Mouse (Mus musculus) liver, adult (tissue): Measurements from ENCODE around the gene Atp6v1c2.

Experiments used
- GATA4 ChIP-seq: IDR thresholded peaks from 2 replicates; pipeline ENCODE4 v1.6.1; 2014; ENCODE audit warnings: mild to moderate bottlenecking, low read length; ENCODE audit not compliant: insufficient replicate concordance

Atp6v1c2 gene

GRCm38 (mm10) chr12:17241614-17242013, 87.5 kb downstream of the Atp6v1c2 start:
- TF ChIP-seq GATA4 = no peak

DNA sequence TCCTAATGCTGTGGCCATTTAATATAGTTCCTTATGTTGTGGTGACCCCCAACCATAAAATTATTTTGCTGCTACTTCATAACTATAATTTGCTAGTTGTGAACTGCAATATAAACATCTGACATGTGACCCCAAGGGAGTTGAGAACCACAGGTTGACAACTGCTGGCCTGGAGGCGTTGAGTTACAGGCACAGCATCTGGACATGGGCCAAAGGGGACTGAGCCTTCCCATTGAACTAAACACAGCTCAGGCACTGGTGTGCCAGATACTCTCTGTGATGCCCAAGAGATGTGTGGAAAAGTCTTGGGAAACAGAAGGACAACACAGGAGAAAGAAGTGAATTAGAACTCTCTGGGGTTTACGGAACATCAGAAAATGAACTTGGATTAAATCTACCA, 88.1 kb downstream of the Atp6v1c2 start:
- TF ChIP-seq GATA4 = no peak

GRCm38 (mm10) chr12:17239428-17239688, 89.8 kb downstream of the Atp6v1c2 start:
- no peak for TF ChIP-seq GATA4

- TF ChIP-seq GATA4 = no peak
Measured at GRCm38 (mm10) chr12:17238588-17239427, 90.4 kb downstream of the Atp6v1c2 start.

DNA sequence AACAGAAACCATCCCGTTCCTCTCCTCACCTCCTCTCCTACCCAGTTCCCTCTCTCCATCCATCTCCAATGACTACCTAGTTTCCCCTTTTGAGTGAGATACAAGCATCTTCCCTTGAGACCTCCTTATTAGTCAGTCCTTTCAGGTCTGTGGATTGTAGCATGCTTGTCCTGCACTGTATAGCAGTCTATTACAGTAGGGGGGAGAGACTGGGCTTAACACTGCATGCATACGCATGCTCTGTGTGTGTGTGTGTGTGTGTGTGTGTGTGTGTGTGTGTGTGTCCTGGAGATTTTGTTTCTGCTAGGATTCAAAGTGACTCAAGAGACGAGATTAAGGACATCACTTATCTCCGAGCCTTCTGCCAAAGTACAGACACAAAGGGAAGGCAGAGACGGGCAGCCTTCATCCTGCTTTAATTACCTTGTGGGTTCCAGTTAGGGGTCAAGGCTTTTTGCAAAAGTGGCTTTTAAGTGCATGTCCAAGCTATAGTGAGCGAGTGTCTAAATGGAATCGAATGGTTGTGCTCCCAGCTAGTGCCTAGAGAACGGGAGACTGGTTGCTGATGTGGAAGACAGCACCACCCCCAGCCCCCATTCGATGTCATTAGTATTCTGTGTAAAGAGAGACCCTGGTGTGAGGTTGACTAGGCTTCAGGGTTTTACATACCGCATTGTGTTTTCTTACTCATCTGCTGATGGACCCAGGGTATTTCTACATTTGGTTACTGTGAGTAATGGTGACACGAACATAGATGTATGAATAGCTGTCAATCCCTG, 93.4 kb downstream of the Atp6v1c2 start:
- no peak for TF ChIP-seq GATA4
